Mouse (Mus musculus): Measurements from ENCODE around the gene Cep135.

The Cep135 gene

GRCm38 (mm10) chr5:76645091-76645868 is 56.8 kb downstream of the Cep135 start:
- DNase-seq (ENCODE audit: low spot score in 2 of 2): no peak

- no peak for DNase-seq (ENCODE audit: low spot score in 2 of 2)
Measured at GRCm38 (mm10) chr5:76649897-76650296, 61.4 kb downstream of the Cep135 start.

- DNase-seq (ENCODE audit: low spot score in 2 of 2): no peak
Measured at GRCm38 (mm10) chr5:76651151-76651725, 62.7 kb downstream of the Cep135 start.

- no peak for DNase-seq (ENCODE audit: low spot score in 2 of 2)
Measured at GRCm38 (mm10) chr5:76656212-76656611, 67.7 kb downstream of the Cep135 start, which contains the start of gene C530008M17Rik. C530008M17Rik (plus strand) TSS chr5:76656512.

GRCm38 (mm10) chr5:76657245-76658083 is 69.0 kb downstream of the Cep135 start:
- peak in 1 of 2 experiments; percentile 54 for DNase-seq (ENCODE audit: low spot score in 2 of 2)

- no peak for DNase-seq (ENCODE audit: low spot score in 2 of 2)
Measured at GRCm38 (mm10) chr5:76658084-76658934, 69.8 kb downstream of the Cep135 start.

GRCm38 (mm10) chr5:76659958-76660635 is 71.6 kb downstream of the Cep135 start:
- DNase-seq (ENCODE audit: low spot score in 2 of 2): no peak

- no peak for DNase-seq (ENCODE audit: low spot score in 2 of 2)
Measured at GRCm38 (mm10) chr5:76661310-76661709, 72.8 kb downstream of the Cep135 start.

- DNase-seq (ENCODE audit: low spot score in 2 of 2): no peak
Measured at GRCm38 (mm10) chr5:76664936-76665335, 76.4 kb downstream of the Cep135 start.

- DNase-seq (ENCODE audit: low spot score in 2 of 2): no peak
Measured at GRCm38 (mm10) chr5:76665421-76665820, 76.9 kb downstream of the Cep135 start.

GRCm38 (mm10) chr5:76666026-76666756 is 77.7 kb downstream of the Cep135 start:
- no peak for DNase-seq (ENCODE audit: low spot score in 2 of 2)

GRCm38 (mm10) chr5:76668118-76668517 is 79.6 kb downstream of the Cep135 start:
- no peak for DNase-seq (ENCODE audit: low spot score in 2 of 2)

GRCm38 (mm10) chr5:76668547-76668946 is 80.0 kb downstream of the Cep135 start:
- DNase-seq (ENCODE audit: low spot score in 2 of 2): no peak

- DNase-seq (ENCODE audit: low spot score in 2 of 2): no peak
Measured at GRCm38 (mm10) chr5:76670183-76670582, 81.7 kb downstream of the Cep135 start.

GRCm38 (mm10) chr5:76674022-76674653 is 85.6 kb downstream of the Cep135 start:
- DNase-seq (ENCODE audit: low spot score in 2 of 2): no peak

- DNase-seq (ENCODE audit: low spot score in 2 of 2): no peak
Measured at GRCm38 (mm10) chr5:76675369-76675768, 86.9 kb downstream of the Cep135 start.

- no peak for DNase-seq (ENCODE audit: low spot score in 2 of 2)
Measured at GRCm38 (mm10) chr5:76680959-76681358, 92.5 kb downstream of the Cep135 start.

GRCm38 (mm10) chr5:76681895-76682656 is 93.6 kb downstream of the Cep135 start:
- no peak for DNase-seq (ENCODE audit: low spot score in 2 of 2)

- DNase-seq (ENCODE audit: low spot score in 2 of 2): no peak
Measured at GRCm38 (mm10) chr5:76683455-76683854, 95.0 kb downstream of the Cep135 start.

Data from left cerebral cortex, adult 9 months (tissue).